Mouse (Mus musculus): ENCODE data around the gene Btrc.

Btrc gene

GRCm38 (mm10) chr19:45573861-45574267, 210.3 kb downstream of the Btrc start:
- DNase-seq (ENCODE audit: low read depth) = peak; percentile 91

- no peak for DNase-seq (ENCODE audit: low read depth)
These were observed 210.9 kb downstream of the Btrc start for GRCm38 (mm10) chr19:45574339-45574898.

GRCm38 (mm10) chr19:45574941-45575631, 211.6 kb downstream of the Btrc start:
- peak; percentile 70 for DNase-seq (ENCODE audit: low read depth)

GRCm38 (mm10) chr19:45575632-45576001, 212.1 kb downstream of the Btrc start:
- peak; percentile 37 for DNase-seq (ENCODE audit: low read depth)

- DNase-seq (ENCODE audit: low read depth) = peak; percentile 71
These were observed 213.7 kb downstream of the Btrc start for GRCm38 (mm10) chr19:45577141-45577750.

- DNase-seq (ENCODE audit: low read depth) = peak; percentile 64
These were observed 215.4 kb downstream of the Btrc start for GRCm38 (mm10) chr19:45578976-45579375.

- no peak for DNase-seq (ENCODE audit: low read depth)
These were observed 215.9 kb downstream of the Btrc start for GRCm38 (mm10) chr19:45579416-45579815.
